Mouse (Mus musculus): ENCODE results near the gene Zfp273. TPM values are rescaled to one million over a fixed set of nuclear protein-coding genes. Genes with fewer than 3 reads are reported as not detected.
A peak's percentile ranks its signal among the peaks of the same experiment; 100 is the strongest.
"Not testable (repeated sequence)": the region's sequence is repeated elsewhere in the genome, so short reads cannot be mapped to it uniquely, and the experiment has no call there.

Gene Zfp273
- polyA plus RNA-seq (2012; rRNA removed) (3.4 and 4.1 TPM in 2 replicates), polyA plus RNA-seq (2014; fragmentation: Nextera tagmentation; extraction: Ambion mirVana) (6.9 and 7.6 TPM in 2 replicates)

DNA sequence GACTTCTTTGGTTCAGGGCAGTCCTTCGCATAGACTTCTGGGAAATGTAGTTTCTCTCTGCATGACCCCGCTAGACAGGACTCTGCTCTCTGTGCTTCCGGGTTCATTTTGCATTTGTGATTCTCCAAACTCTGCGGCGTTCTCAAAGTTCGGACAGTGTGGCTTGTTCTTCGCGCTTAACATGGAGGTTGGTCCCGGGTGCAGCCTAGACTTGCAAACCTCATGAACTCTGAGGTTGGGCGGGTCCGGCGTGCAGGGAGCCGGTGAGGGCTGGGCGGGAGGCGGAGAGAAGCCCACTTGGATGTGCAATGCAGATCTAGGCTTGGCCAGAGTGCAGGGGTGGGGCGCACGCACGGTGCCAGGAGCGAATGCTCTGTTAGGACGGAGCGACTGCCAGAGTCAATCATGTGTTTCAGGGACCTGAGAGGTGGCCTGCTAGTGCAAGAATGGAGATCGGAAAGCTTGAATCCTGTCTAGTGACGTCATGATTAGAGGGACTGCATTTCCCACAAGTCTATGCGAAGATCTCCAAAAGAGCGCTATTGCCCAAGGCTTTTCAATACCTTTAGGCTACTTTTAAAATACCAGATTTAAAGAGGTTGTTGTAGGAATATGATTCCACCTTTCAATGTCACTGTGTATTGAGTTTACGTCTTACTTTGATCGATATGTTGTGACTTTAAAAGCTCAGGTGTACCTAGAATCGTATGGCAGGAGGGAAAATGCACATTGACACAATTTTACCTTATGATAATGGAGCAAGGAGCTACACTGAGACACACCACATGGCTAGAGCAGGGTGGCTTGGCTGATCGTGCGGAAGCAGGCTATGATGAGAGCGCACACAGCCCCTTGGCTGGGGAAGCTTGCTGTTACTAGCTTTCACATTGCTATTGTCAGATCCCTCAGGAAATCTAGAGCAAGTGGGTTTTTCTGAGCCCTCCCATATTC is at the start of gene Zfp273:
TSS of gene Zfp273 (plus strand) at position 31 of the 951 bp plus-strand sequence.
- 4% methylated on average over 31 of the region's 31 CpGs for WGBS
- Histone ChIP-seq H3K27ac (replicated peaks; ENCODE audit: low read depth, low read length) (peak within 1 kb of the TSS; percentile 84), H3K36me3 (ENCODE audit: control insufficient read depth, insufficient read depth, low read length) (peaks cover 10% of the 10 kb centered on the region; the same call in 1 of the 2 replicates), H3K4me3 (replicated peaks; ENCODE audit: low read length) (peak within 1 kb of the TSS; percentile 87), H3K4me1 (ENCODE audit: control insufficient read depth, insufficient read depth, low read length) (no peaks in the 10 kb centered on the region), H3K4me2 (replicated peaks; ENCODE audit: low read depth, low read length, severe bottlenecking) (peak within 1 kb of the TSS; percentile 70), H3K9me3 (ENCODE audit: control insufficient read depth, low read length) (peaks cover 4% of the 10 kb centered on the region; the same call in 1 of the 2 replicates), H3K9ac (ENCODE audit: low read depth, low read length, severe bottlenecking) (peak within 1 kb of the TSS; percentile 72), H3K27me3 (ENCODE audit: control insufficient read depth, insufficient read depth, low read length) (no peaks in the 10 kb centered on the region)
- ATAC-seq (ENCODE audit: low FRiP score, low read depth) = peak; percentile 97
- TF ChIP-seq POLR2A (IDR thresholded peaks at IDR 0.05; ENCODE audit: borderline replicate concordance, extremely low read depth, insufficient read depth, insufficient read length) = no peak
- peak; percentile 88 for DNase-seq (ENCODE audit: low spot score)

DNA sequence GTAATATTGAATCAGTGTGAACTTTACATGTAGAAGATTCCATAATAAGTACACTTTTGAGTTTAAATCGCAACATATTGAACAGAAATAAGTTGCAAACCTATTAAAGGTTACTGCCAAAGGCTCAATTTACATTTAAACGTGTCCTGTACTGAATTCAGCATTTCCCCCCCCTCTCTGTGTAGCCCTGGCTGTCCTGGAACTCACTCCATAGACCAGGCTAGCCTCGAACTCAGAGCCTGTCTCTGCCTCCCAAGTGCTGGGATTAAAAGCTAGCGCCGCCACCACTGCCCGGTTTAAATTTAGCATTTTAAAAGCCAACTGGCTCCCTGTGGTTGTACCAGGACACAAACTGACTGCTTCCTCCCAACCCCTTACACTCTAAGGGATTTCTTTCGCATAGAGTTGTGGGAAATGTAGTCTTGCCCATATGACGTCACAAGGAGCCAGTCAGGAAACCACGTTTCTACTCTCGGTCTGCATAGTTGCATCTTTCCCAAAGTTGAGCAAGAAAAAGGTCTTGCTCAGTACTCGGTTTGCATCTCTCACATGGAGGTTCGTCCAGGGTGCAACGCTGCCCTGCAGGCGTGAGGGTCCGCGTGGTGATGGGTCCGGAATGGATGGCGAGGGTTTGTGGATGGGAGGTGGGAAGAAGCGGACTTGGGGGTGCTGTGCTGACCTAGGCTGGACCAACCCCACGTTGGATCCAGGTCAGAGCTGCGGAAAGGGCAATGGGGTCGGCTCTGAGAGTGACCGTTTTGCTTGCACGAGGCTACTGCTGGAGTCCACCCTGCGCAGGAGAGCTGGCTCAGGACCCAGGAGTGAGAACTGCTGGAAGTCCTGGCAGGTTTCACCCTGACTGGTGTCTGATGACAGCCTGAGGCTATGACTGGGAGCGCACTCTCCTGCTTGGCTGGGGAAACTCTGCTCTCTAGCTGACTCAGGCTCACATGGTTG is 34.0 kb upstream of the Zfp273 start, which contains the start of gene Zfp493:
TSS of gene Zfp493 (plus strand) at position 429 of the 957 bp plus-strand sequence.
- 9% methylated on average over 26 of the region's 26 CpGs for WGBS
- no peak for TF ChIP-seq POLR2A (IDR thresholded peaks at IDR 0.05; ENCODE audit: borderline replicate concordance, extremely low read depth, insufficient read depth, insufficient read length)

DNA sequence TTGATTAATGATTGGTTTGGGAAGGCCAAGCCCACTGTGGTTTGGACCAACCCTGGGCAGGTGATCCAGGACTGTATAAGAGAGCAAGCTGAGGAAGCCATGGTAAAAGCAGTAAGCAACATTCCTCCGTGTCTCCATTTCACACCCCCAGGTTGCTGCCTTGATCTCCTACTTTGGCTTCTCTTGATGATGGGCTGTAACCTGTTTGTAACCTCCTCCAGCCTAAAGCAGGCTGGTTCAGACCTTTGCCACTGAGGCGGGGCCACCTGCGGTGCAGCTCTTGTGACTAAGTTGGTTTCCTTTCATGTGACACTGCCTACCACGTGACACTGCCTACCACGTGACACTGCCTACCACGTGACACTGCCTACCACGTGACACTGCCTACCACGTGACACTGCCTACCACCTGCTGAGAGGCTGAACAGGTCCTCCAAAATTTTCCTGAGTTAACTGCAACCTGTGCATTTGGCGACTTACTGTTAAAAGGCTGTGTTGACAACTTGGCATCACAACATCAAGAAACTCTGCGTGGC is 21.6 kb upstream of the Zfp273 start:
- WGBS = 89% methylated on average over 10 of the region's 10 CpGs
- no peak for TF ChIP-seq POLR2A (IDR thresholded peaks at IDR 0.05; ENCODE audit: borderline replicate concordance, extremely low read depth, insufficient read depth, insufficient read length)
- no peak overlapping the region for H3K9ac ChIP-seq (ENCODE audit: low read depth, low read length, severe bottlenecking)
- H3K36me3 ChIP-seq (ENCODE audit: control insufficient read depth, insufficient read depth, low read length) = no peaks in the 10 kb centered on the region
- H3K4me3 ChIP-seq (replicated peaks; ENCODE audit: low read length) = no peak overlapping the region
- H3K27ac ChIP-seq (replicated peaks; ENCODE audit: low read depth, low read length) = no peak overlapping the region
- DNase-seq (ENCODE audit: low spot score) (no peak), ATAC-seq (ENCODE audit: low FRiP score, low read depth) (no peak)
- H3K27me3 ChIP-seq (ENCODE audit: control insufficient read depth, insufficient read depth, low read length) = no peaks in the 10 kb centered on the region
- no peak overlapping the region for H3K4me2 ChIP-seq (replicated peaks; ENCODE audit: low read depth, low read length, severe bottlenecking)
- peaks cover 6% of the 10 kb centered on the region; the same call in 1 of the 2 replicates for H3K9me3 ChIP-seq (ENCODE audit: control insufficient read depth, low read length)
- H3K4me1 ChIP-seq (ENCODE audit: control insufficient read depth, insufficient read depth, low read length) = no peaks in the 10 kb centered on the region

More for the DNA sequence above, 34.0 kb upstream of the Zfp273 start, which contains the start of gene Zfp493:
- DNase-seq (ENCODE audit: low spot score) (peak; percentile 86), ATAC-seq (ENCODE audit: low FRiP score, low read depth) (peak; percentile 96)
- Histone ChIP-seq H3K27ac (replicated peaks; ENCODE audit: low read depth, low read length) (peak within 1 kb of the TSS; percentile 67), H3K9ac (ENCODE audit: low read depth, low read length, severe bottlenecking) (peak within 1 kb of the TSS; percentile 77), H3K36me3 (ENCODE audit: control insufficient read depth, insufficient read depth, low read length) (0 out of 2 replicates have a peak, but pooled peaks cover 3% of the 10 kb centered on the region), H3K4me1 (ENCODE audit: control insufficient read depth, insufficient read depth, low read length) (0 out of 2 replicates have a peak, but pooled peaks cover 4% of the 10 kb centered on the region), H3K4me2 (replicated peaks; ENCODE audit: low read depth, low read length, severe bottlenecking) (peak within 1 kb of the TSS; percentile 87), H3K4me3 (replicated peaks; ENCODE audit: low read length) (peak within 1 kb of the TSS; percentile 67), H3K9me3 (ENCODE audit: control insufficient read depth, low read length) (no peaks in the 10 kb centered on the region), H3K27me3 (ENCODE audit: control insufficient read depth, insufficient read depth, low read length) (no peaks in the 10 kb centered on the region)

DNA sequence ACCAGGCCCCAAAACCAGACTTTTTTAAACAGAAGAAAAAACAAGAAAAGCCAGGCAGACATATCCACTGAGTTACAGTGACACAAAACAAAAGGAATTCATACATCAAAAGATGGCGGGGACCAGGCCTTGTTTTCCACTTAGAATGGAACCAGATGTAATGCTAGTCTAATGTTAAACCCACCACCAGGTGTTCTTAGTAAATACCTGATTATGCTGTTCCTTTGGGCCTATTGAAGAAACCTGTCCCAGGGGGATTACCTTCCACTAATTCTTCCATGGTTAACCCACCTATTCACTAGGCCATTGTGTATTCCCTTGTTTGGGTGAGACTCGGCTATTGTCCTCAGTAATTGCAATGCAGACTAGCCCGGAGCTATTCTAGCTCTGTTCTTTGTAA is 14.9 kb upstream of the Zfp273 start:
- 88% methylated on average over 3 of the region's 3 CpGs for WGBS
- Histone ChIP-seq H3K9me3 (ENCODE audit: control insufficient read depth, low read length) (no peaks in the 10 kb centered on the region), H3K36me3 (ENCODE audit: control insufficient read depth, insufficient read depth, low read length) (no peaks in the 10 kb centered on the region), H3K4me1 (ENCODE audit: control insufficient read depth, insufficient read depth, low read length) (no peaks in the 10 kb centered on the region), H3K4me3 (replicated peaks; ENCODE audit: low read length) (no peak overlapping the region), H3K27ac (replicated peaks; ENCODE audit: low read depth, low read length) (no peak overlapping the region), H3K27me3 (ENCODE audit: control insufficient read depth, insufficient read depth, low read length) (no peaks in the 10 kb centered on the region), H3K9ac (ENCODE audit: low read depth, low read length, severe bottlenecking) (no peak overlapping the region), H3K4me2 (replicated peaks; ENCODE audit: low read depth, low read length, severe bottlenecking) (no peak overlapping the region)
- ATAC-seq (ENCODE audit: low FRiP score, low read depth) (no peak), DNase-seq (ENCODE audit: low spot score) (no peak)
- no peak for TF ChIP-seq POLR2A (IDR thresholded peaks at IDR 0.05; ENCODE audit: borderline replicate concordance, extremely low read depth, insufficient read depth, insufficient read length)

DNA sequence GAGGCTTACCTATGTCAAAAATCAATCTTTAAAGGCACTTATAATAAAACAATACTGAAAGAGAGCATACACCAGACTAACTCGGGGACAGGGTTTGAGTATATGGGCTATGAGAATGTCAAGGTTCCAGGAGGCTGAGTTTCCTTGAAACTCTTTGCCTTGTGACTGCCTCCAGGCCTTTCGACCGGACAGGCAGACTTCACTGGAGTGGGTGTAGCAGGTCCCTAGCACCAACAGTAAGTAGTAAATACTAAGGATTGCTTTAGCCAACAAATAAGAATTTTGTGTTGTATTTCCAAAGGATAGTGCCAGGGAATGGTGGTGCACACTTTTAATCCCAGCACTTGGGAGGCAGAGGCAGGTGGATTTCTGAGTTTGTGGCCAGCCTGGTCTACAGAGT is 14.4 kb upstream of the Zfp273 start:
- H3K4me2 ChIP-seq (replicated peaks; ENCODE audit: low read depth, low read length, severe bottlenecking); DNase-seq (ENCODE audit: low spot score); H3K9me3 ChIP-seq (ENCODE audit: control insufficient read depth, low read length); H3K4me1 ChIP-seq (ENCODE audit: control insufficient read depth, insufficient read depth, low read length); ATAC-seq (ENCODE audit: low FRiP score, low read depth); H3K36me3 ChIP-seq (ENCODE audit: control insufficient read depth, insufficient read depth, low read length); H3K27me3 ChIP-seq (ENCODE audit: control insufficient read depth, insufficient read depth, low read length); H3K9ac ChIP-seq (ENCODE audit: low read depth, low read length, severe bottlenecking); H3K27ac ChIP-seq (replicated peaks; ENCODE audit: low read depth, low read length); H3K4me3 ChIP-seq (replicated peaks; ENCODE audit: low read length): not testable (repeated sequence)
- WGBS = 92% methylated on average over 3 of the region's 3 CpGs
